ENCODE assay signal across 20 mouse cellular contexts in the genomic region with DNA sequence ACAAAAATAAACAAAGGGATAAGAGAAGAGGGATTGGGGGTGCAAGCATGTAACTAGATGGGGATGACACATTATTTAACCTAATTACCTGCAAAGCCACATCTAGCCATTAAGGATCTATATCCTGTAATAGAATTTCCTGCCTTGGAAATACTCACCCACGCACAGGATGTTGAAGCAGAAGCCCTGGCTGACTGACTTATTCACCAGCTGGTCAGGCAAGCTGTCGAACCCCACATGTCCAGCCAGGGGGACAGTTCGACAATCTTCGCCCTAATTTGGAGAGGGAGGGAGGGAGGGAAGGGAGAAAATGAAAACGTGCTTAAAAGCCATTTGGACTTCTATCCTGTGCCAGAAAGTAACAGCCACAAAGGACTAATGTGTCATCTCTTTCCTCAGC. TPM values are rescaled to one million over a fixed set of nuclear protein-coding genes. Genes with fewer than 3 reads are reported as not detected.
DNase-seq lines count a peak whose midpoint lies in the region; ATAC-seq lines count a peak whose summit lies in the region.
"Had no signal": no experiment of that assay in that cellular context is flagged by ENCODE, and none has a peak within 500 bp of the region (broad histone marks: within the 10 kb centered on the region; RNA-seq: fewer than 3 reads in every experiment).

No protein-coding gene starts in this region.

- H3K27ac ChIP-seq in heart, embryonic 12.5 days (ENCODE audit: poor library complexity, severe bottlenecking): peak overlapping the region; percentile 72
- no peak overlapping the region for H3K27ac ChIP-seq in heart, embryonic 11.5 days (ENCODE audit: low read depth, low read length)
- peak overlapping the region; percentile 79 for H3K27ac ChIP-seq in heart, embryonic 16.5 days (ENCODE audit: low read length)
- H3K27ac ChIP-seq in hindbrain, embryonic 12.5 days: no peak overlapping the region
- H3K27ac ChIP-seq in kidney, embryonic 14.5 days (ENCODE audit: low read depth, low read length): no peak overlapping the region
- H3K27ac ChIP-seq: limb, embryonic 10.5 days; midbrain, embryonic 12.5 days; neural tube, embryonic 12.5 days had no signal

- no peak overlapping the region for H3K9ac ChIP-seq in heart, embryonic 12.5 days
- no peak overlapping the region for H3K9ac ChIP-seq in heart, embryonic 11.5 days (ENCODE audit: low read depth, low read length)
- H3K9ac ChIP-seq in heart, embryonic 16.5 days (ENCODE audit: low read length): no peak overlapping the region
- no peak overlapping the region for H3K9ac ChIP-seq in hindbrain, embryonic 12.5 days
- no peak overlapping the region for H3K9ac ChIP-seq in kidney, embryonic 14.5 days (ENCODE audit: low read depth, low read length)
- H3K9ac ChIP-seq: liver, postnatal 0 days; midbrain, embryonic 12.5 days; neural tube, embryonic 12.5 days had no signal

- no peak overlapping the region for H3K4me2 ChIP-seq in heart, embryonic 12.5 days
- no peak overlapping the region for H3K4me2 ChIP-seq in heart, embryonic 11.5 days
- H3K4me2 ChIP-seq in heart, embryonic 16.5 days (ENCODE audit: low read depth, low read length): no peak overlapping the region
- no peak overlapping the region for H3K4me2 ChIP-seq in hindbrain, embryonic 12.5 days (replicated peaks)
- no peak overlapping the region for H3K4me2 ChIP-seq in kidney, embryonic 14.5 days (replicated peaks; ENCODE audit: low read depth, low read length)
- H3K4me2 ChIP-seq: midbrain, embryonic 12.5 days; neural tube, embryonic 12.5 days had no signal

- H3K4me1 ChIP-seq in heart, embryonic 12.5 days (replicated peaks): peaks cover 34% of the 10 kb centered on the region
- H3K4me1 ChIP-seq in heart, embryonic 11.5 days (ENCODE audit: control insufficient read depth, insufficient read depth, low read length): no peaks in the 10 kb centered on the region
- peaks cover 16% of the 10 kb centered on the region for H3K4me1 ChIP-seq in heart, embryonic 16.5 days (ENCODE audit: control insufficient read depth, insufficient read depth, low read length)
- H3K4me1 ChIP-seq in hindbrain, embryonic 12.5 days: no peaks in the 10 kb centered on the region
- no peaks in the 10 kb centered on the region for H3K4me1 ChIP-seq in kidney, embryonic 14.5 days (ENCODE audit: control insufficient read depth, insufficient read depth, low read length)
- H3K4me1 ChIP-seq: limb, embryonic 10.5 days; midbrain, embryonic 12.5 days; neural tube, embryonic 12.5 days had no signal

- H3K4me3 ChIP-seq in heart, embryonic 12.5 days: no peak overlapping the region
- H3K4me3 ChIP-seq in heart, embryonic 11.5 days (ENCODE audit: low read depth, low read length): no peak overlapping the region
- H3K4me3 ChIP-seq in heart, embryonic 16.5 days (ENCODE audit: low read length): no peak overlapping the region
- no peak overlapping the region for H3K4me3 ChIP-seq in hindbrain, embryonic 12.5 days
- H3K4me3 ChIP-seq in kidney, embryonic 14.5 days (ENCODE audit: low read length): no peak overlapping the region
- H3K4me3 ChIP-seq: erythroblast, embryonic 14.5 days; limb, embryonic 10.5 days; midbrain, embryonic 12.5 days; neural tube, embryonic 12.5 days had no signal

- no peaks in the 10 kb centered on the region for H3K9me3 ChIP-seq in heart, embryonic 12.5 days (replicated peaks)
- H3K9me3 ChIP-seq in heart, embryonic 11.5 days (replicated peaks; ENCODE audit: control insufficient read depth, low read length): no peaks in the 10 kb centered on the region
- H3K9me3 ChIP-seq in heart, embryonic 16.5 days (replicated peaks; ENCODE audit: control insufficient read depth, low read length): no peaks in the 10 kb centered on the region
- no peaks in the 10 kb centered on the region for H3K9me3 ChIP-seq in hindbrain, embryonic 12.5 days (replicated peaks)
- H3K9me3 ChIP-seq in kidney, embryonic 14.5 days (ENCODE audit: control insufficient read depth, low read length): no peaks in the 10 kb centered on the region
- H3K9me3 ChIP-seq: limb, embryonic 10.5 days; midbrain, embryonic 12.5 days; neural tube, embryonic 12.5 days had no signal

- peak; percentile 71 for DNase-seq in cerebellum, adult 11-12 months
- peak; percentile 75 for DNase-seq in cerebellum, adult 9-11 months
- DNase-seq: adrenal gland, postnatal 10 days; gastrocnemius, postnatal 25 days; kidney, adult 11 months; kidney, postnatal 14 days; liver, postnatal 0 days; lung, postnatal 10 days; right cerebral cortex, postnatal 4 days; thymus, adult 2 months had no signal

- H3K27me3 ChIP-seq in heart, embryonic 12.5 days (replicated peaks): no peaks in the 10 kb centered on the region
- H3K27me3 ChIP-seq in heart, embryonic 11.5 days (ENCODE audit: control insufficient read depth, insufficient read depth, low read length): no peaks in the 10 kb centered on the region
- H3K27me3 ChIP-seq in heart, embryonic 16.5 days (ENCODE audit: control insufficient read depth, insufficient read depth, low read length): no peaks in the 10 kb centered on the region
- H3K27me3 ChIP-seq in hindbrain, embryonic 12.5 days: no peaks in the 10 kb centered on the region
- H3K27me3 ChIP-seq in kidney, embryonic 14.5 days (ENCODE audit: control insufficient read depth, insufficient read depth, low read length): no peaks in the 10 kb centered on the region
- H3K27me3 ChIP-seq: midbrain, embryonic 12.5 days; neural tube, embryonic 12.5 days had no signal

- no peak for ATAC-seq in heart, embryonic 12.5 days (ENCODE audit: insufficient number of reproducible peaks, low FRiP score)
- ATAC-seq in heart, embryonic 11.5 days (replicated peaks; ENCODE audit: insufficient number of reproducible peaks, low FRiP score, low TSS enrichment): no peak
- ATAC-seq in heart, embryonic 16.5 days (replicated peaks; ENCODE audit: extremely low read depth, insufficient read depth, low FRiP score): no peak
- no peak for ATAC-seq in hindbrain, embryonic 12.5 days (ENCODE audit: low FRiP score)
- no peak for ATAC-seq in kidney, embryonic 14.5 days (ENCODE audit: low FRiP score, low TSS enrichment)
- ATAC-seq: forebrain, embryonic 14.5 days; liver, postnatal 0 days had no signal

- 51% methylated on average over 5 of the region's 5 CpGs for WGBS in heart, embryonic 12.5 days
- 54% methylated on average over 5 of the region's 5 CpGs for WGBS in heart, embryonic 11.5 days (ENCODE audit: insufficient replicate concordance)
- WGBS in heart, embryonic 16.5 days: 49% methylated on average over 5 of the region's 5 CpGs
- 60% methylated on average over 5 of the region's 5 CpGs for WGBS in hindbrain, embryonic 12.5 days
- 67% methylated on average over 5 of the region's 5 CpGs for WGBS in kidney, embryonic 14.5 days

- no peaks in the 10 kb centered on the region for H3K36me3 ChIP-seq in heart, embryonic 12.5 days
- no peaks in the 10 kb centered on the region for H3K36me3 ChIP-seq in heart, embryonic 11.5 days (ENCODE audit: control insufficient read depth, insufficient read depth, low read length)
- H3K36me3 ChIP-seq in heart, embryonic 16.5 days (ENCODE audit: control insufficient read depth, insufficient read depth): no peaks in the 10 kb centered on the region
- no peaks in the 10 kb centered on the region for H3K36me3 ChIP-seq in hindbrain, embryonic 12.5 days
- H3K36me3 ChIP-seq in kidney, embryonic 14.5 days (ENCODE audit: control insufficient read depth, insufficient read depth, low read length): no peaks in the 10 kb centered on the region
- H3K36me3 ChIP-seq: neural tube, embryonic 12.5 days had no signal

RNA-seq across cellular contexts. Expression of a gene that starts 16.7 kb away (rescaled TPM):
- 38.9 and 40.0 TPM in 2 replicates for polyA plus RNA-seq in heart, embryonic 12.5 days (2016; fragmentation: Nextera tagmentation; extraction: Ambion mirVana)
- polyA plus RNA-seq in heart, embryonic 11.5 days (2014; fragmentation: Nextera tagmentation; extraction: Ambion mirVana): 24.8 and 25.5 TPM in 2 replicates
- polyA plus RNA-seq in heart, embryonic 16.5 days (2015; fragmentation: Nextera tagmentation; extraction: Ambion mirVana): 49.7 and 50.3 TPM in 2 replicates
- polyA plus RNA-seq in hindbrain, embryonic 12.5 days (2016; fragmentation: Nextera tagmentation; extraction: Ambion mirVana): 61.9 and 68.7 TPM in 2 replicates
- 19.3 and 27.9 TPM in 2 replicates for polyA plus RNA-seq in kidney, embryonic 14.5 days (2014; fragmentation: Nextera tagmentation; extraction: Ambion mirVana)

Comparison
In these comparisons a context has a peak if more than half of its experiments do, and no peak if none do; other contexts are left out.
1. H3K27ac ChIP-seq: peak in heart, embryonic 12.5 days (single experiment) and heart, embryonic 16.5 days (single experiment); none in heart, embryonic 11.5 days (single experiment), hindbrain, embryonic 12.5 days (single experiment) and kidney, embryonic 14.5 days (single experiment).